Mouse (Mus musculus) large intestine, adult 2 months (tissue): ENCODE results near the gene Spata7. TPM values are rescaled to one million over a fixed set of nuclear protein-coding genes. Genes with fewer than 3 reads are reported as not detected.

Source experiments
- polyA plus RNA-seq: library from polyadenylated mRNA; depleted of rRNA; stranded (reverse); fragments of >200 nt; gene quantifications from 2 replicates; pipeline ENCODE4 v1.2.3, GENCODE M21; 2012; rRNA removed

Spata7 gene
- polyA plus RNA-seq, 1 experiment: 1.2 TPM

Other genes with a start within 250 kb of the Spata7 start
- 0.72 and 1.0 TPM in 2 replicates for gene Kcnk10, start 49.8 kb upstream of the Spata7 start, polyA plus RNA-seq
- gene Ptpn21, start 109.2 kb downstream of the Spata7 start, polyA plus RNA-seq: 10.9 and 13.9 TPM in 2 replicates
- gene Zc3h14, start 118.8 kb downstream of the Spata7 start, polyA plus RNA-seq: 35.8 and 37.1 TPM in 2 replicates